Mouse (Mus musculus) spleen, postnatal 4 days (tissue): Measurements from ENCODE around the gene Majin.

Experiments used
- DNase-seq, 2 experiments: peaks; one replicate each; pipeline ENCODE4 v3.0.0; 2022; ENCODE audit warnings: low spot score in 2 of 2

The Majin gene

DNA sequence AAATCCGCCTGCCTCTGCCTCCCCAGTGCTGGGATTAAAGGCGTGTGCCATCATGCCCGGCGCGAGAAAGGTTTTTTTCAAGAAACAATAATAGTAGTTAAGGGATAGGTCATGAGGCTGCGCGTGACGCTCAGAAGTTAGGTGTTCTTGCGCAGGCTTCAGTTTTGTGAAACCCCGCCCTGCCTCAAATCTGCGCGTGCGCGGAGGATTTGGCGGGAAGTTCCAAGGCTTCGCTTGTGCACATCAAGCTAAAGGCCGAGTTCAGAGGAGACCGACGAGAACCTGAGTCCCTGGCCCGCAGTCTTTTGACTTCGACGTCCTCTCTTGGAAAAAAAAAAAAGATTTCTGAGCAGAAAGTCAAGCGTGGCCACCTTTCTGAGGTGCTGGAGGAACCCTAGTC is at the start of gene Majin:
TSS of gene Majin (plus strand) at position 258 of the 400 bp plus-strand sequence.
- DNase-seq = no peak

DNA sequence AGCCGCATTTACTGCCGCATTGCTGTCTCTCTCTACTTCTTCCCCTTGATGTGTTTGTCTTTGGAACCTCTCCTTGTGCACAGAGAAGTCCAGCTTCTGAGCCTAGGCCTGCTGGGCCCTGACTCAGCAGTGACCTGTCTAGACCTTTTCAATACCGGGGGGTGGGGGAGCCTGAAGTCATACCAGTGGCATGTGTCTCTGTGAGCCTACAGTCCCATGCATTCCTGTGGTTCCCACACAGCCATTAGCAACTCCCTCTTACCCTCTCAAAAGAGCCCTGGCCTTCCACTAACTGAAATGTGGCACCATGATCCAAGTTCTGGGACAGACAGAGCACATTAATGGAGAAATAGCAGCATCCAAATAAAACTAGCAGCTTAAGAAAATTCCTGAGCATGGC is 47.8 kb upstream of the Majin start:
- no peak for DNase-seq

DNA sequence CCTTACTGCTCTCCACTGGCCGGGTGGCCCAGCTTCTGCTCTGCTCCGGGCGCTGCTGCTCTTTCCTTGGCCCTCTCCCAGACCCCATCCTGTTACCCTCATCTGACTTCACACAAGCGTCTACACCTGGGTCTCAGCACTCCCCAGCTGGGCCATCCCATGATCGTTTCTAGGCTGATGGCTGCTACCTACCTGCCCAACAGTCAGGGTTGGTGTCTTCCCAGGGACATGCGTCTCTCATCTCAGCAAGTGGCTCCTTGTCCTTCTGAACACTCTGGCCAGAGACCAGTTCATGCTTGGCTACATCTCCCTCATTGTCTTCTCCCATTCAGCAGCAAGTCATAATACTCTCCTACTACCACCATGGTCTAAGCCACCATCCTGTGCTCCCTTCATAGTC is 44.5 kb upstream of the Majin start:
- peak in 1 of 2 experiments; percentile 69 for DNase-seq

DNA sequence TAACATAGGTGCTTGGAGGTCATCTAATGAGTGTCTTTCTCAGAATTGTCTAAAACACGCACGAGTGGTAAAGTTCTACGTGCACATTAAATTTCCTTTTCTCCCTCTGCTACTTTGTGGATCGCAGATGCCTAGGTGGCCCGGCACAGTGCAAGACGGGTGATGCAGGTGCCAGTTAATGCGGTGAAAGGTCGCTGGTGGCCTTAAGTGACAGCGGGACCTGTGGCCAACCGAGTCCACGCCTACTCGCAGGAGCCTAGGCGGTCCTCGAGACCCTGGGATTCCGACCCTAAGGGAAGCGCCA is 43.9 kb upstream of the Majin start:
- no peak for DNase-seq

DNA sequence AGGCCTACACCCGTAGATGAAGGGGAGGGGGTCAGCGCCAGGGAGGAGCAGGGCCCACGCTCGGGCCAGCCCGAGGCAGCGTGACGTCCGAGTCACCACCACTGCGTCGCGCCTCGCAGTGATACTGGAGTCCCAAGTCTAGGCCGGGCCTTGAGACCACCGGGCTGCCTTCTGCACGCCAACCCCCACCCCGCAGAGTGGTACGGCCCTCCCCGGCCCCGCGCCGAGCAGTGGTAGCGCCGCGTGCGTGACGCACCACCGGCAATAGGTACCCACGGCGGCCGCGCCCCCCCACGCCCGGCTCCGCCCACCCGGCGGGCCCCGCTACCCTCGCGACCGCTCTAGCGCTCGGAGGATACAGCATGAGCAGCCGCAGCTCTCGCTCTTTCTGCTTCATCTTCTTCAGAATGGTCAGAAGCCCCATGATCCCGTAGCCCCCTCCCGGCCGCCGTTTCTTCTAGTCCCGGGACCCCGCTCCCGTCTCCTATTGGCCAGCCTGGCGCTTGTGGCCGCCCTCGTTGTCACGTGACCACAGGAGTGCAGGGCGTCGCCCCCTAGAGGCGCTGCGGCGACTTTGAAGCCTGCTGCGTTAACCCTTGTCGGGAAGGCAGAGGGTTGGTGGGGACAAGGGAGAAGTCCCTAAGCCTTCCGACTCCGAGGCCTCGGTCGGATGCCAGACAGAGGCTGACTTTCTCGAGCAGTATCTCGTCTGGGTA is 43.4 kb upstream of the Majin start, which contains the start of gene Batf2:
TSS of gene Batf2 (plus strand) at position 306 of the 716 bp plus-strand sequence.
- peak; percentile 92 to 96 for DNase-seq

DNA sequence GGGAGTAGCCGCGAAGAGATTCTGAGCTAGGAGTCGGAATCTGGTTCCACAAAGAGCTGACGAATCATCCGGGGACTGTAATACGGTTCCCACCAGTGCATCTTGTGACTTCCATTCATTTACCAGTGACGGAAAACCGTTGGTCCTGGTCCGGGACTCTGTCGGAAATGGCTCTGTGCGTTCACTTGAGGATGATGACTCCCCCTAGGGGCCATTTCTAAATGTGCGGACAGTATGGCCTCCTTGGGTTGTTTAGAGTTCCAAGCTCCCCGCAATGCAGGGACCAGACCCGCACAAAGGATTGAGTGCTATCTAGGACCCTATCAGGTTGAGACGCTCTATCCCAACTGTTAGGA is 42.8 kb upstream of the Majin start, which contains the start of gene Arl2:
TSS of gene Arl2 (minus strand) at position 155 of the 356 bp plus-strand sequence.
- peak; percentile 86 to 88 for DNase-seq

DNA sequence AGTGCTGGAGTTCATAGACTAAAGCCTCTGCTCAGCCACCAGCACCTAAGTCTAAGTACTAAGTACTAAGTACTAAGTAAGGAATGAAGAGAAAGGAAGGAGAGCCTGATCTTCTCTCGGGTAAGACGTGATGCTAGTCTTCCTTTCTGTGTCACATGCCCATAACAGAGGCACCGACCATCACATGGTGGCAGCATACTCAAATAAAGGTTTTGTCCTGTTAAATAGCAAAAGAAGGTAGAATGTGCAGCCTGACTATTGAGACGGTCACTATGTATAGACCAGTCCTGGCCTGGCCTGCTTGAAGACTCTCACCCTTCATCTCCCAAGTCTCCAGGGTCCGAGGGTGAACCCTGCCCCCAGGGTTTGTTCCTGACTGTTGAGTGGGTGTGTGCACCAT is 39.3 kb upstream of the Majin start:
- DNase-seq = no peak

DNA sequence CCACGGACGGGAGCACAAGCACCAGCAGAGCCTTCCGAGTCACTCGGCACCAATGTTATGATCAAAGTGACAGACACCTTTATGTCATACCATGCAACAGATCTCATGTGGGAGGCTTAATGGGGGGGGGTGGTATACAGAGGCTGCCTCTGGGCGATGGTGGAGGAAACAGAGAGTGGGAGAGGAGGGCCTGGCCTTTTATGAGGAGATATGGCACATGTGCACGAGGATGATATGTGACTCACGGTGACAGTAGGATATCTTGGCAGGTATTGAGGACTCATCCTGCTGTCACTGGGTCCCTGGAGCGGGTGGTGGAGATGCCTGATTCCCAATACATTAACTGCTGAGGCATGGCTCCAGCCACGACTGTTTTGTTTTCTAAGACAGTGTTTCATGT is 29.0 kb upstream of the Majin start:
- DNase-seq = no peak

DNA sequence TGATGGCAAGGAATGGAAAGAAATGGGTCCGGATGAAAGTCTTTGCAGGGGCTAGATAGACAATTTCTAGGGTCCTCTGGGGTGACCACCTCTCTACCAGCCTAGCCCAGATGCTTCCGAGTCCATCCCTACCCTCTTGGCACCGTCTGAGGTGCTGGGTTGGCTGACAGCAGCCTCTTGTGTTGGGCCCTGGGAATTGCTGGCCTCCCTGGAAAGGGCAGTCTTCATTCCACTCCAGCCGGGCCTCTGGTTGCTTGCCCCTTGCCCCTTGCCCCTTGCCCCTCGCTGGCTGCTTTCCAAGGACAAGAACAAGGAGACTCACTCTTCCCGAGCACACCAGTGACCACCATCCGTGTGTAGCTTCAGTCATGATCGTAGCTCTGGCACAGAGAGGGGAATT is 27.8 kb upstream of the Majin start:
- no peak for DNase-seq

DNA sequence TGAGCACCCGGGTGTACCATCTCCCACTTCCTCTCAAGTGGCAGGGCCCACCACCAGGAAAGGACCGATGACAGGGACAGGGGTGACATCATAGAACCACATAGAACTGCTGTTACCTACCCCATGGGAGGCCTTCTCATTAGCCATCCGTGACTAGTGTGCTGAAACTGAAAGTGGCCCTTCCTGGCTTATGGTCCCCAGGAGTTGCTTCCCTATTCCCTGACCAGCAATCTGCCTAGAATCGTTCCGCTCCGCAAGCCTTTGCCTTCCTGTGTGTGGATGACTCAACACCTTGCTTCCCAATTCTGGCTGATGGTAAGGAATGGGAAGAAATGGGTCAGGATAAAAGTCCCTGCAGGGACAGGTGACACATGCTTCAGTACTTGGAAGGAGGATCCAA is 27.0 kb upstream of the Majin start:
- DNase-seq = no peak

DNA sequence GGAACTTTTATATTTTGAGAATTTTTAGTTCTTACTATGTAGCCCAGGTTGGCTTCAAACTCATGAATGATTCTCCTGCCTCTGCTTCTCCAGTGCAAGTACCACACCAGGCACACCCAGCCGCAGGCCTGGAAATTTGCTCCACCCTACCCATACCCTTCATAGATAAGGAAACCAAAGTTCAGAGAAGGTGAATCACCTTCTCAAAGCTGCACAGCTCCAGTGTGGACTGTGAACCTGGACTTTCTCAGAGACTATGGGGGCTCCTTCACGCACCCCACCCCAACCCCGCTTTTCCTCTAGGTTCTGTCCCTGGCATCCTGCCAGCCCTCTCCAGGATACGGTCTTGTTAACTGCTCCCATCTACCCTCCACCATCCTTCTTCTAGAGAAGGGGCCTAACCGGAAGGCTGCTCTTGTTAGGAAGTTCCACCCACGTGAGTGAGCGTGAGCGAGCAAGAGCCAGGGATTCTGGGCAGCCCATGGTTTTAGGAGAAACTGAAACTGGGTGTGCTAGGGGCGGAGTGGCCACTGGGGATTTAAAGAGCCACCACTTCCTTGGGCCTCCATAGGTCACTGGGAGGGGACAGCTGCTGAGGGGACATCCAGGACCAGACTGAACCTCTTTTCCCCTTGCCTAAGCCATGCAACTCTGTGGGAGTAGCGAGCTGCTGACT is 20.2 kb upstream of the Majin start:
- DNase-seq = no peak

DNA sequence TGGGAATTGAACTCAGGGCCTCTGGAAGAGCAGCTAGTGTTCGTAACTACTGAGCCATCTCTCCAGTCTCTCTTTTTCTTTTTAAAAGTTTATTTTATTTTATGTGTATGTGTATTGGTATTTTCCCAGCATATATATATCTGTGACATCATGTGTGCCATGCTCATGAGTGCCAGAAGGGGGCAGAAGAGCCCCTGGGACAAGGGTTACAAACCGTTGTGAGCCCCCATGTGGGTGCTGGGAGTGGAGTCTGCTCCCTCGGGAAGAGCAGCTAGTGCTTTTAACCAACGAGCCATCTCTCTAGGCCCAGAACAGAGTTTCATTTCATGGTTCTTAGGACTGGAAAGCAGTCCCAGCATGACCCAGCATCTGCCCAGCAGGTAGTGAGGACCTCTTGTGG is 17.4 kb upstream of the Majin start:
- no peak for DNase-seq

DNA sequence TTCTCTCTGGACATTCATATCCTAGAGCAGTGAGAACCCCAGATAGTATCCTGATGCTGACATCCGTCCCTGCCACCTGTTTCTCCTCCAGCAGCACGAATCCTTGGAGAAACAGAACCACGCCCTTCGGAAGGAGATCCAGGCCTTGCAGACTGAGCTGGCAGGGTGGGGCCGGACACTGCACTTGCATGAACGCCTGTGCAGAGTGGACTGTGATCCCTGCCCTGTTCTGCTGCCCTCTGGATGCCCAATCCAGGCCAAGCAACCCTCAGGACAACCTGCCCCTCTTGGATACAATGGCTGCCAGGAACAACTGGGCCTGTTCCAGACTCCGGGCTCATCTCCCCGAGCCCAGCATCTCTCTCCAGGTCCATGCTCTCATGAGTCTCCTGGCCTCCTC is 13.0 kb upstream of the Majin start:
- no peak for DNase-seq

DNA sequence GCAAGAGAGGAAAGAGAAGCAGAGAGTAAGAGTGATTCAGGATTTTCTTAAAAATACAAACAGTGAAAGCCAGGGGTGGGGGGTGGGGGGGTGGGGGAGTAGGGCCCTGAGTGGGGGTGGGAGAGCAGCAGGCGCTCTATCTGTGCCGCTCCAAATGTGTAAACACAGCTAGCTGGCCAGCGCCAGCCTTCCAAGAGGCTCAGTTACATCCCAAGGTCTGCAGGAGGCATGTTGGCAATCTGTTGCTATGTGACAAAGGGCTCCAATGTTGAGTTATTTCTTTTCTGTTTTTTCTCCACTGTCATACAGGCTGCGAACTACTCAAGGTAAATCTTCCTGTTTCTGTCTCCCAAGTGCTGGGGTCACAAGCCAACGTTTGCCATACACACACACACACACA is 9.4 kb upstream of the Majin start:
- DNase-seq = no peak

DNA sequence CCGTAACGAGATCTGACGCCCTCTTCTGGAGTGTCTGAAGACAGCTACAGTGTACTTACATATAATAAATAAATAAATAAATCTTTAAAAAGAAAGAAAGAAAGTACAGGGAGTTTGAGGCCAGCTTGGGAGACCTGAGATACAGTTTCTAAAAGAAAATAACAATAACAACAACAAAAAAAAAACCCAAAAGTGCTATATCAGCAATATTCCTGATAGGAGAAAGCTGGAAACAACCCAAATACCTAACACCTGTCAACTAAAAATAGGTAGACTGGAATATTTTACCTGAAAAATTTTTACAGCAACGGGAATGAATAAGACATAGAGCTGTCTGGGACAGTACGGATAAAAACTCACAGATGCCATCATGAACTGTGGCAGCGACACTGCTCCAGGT is 5.4 kb upstream of the Majin start:
- no peak for DNase-seq

DNA sequence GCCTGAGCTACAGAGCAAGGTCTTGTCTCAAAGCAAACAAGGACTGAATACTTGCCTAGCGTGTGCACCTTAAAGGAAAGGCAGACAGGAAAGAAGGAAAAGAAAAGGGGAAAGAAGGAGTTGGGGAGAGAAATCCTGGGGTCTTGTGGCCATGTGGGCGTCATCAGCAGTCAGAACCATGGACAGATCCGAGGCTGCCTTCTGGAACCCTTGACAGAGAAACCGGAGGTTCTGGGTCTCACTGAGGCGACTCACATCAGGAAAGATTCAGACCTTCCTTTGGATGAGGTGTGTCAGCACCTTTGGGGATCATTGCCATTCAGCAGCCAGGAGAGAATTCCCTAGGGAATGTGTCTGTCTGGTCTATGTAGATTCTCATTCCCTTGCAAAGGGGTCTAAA is 2.6 kb upstream of the Majin start:
- DNase-seq = no peak

DNA sequence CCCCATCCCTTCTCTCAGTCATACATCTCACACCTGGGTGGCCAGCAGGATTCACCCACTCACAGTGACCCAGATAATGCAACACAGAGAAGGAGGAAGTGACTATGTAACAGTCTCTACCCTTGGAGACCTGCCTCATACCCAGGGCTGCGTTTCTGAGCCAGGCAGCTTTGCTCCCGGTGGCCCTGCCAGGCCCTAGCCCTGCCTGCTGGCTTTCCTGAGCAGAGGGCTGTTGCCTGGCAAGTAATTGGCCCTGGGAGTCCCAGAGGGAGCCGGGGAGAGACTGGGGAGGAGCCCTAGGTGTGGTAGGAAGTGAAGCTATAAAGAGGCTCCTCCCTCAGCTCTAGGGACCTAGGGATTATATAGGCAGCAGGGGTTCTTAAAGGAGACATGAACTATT is 1.7 kb upstream of the Majin start:
- no peak for DNase-seq

DNA sequence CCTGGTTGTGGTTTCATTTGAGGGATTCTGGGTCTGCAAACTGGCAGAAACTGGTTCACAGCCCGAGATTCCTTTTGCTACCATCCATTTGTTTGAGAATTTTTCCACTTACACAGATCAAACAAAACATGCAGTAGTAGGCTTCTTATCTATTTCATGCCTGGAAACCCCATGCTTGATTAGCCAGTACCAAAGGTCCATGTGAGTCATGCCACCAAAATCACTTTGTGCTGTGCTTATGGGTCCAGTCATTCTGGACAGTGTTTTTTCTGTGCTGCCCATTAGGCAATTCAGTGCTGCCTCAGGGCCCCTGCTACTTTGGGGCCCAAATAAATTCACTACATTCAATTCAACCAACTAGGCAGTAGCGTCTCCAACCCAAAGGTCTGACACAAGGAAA is 20.1 kb downstream of the Majin start:
- no peak for DNase-seq

DNA sequence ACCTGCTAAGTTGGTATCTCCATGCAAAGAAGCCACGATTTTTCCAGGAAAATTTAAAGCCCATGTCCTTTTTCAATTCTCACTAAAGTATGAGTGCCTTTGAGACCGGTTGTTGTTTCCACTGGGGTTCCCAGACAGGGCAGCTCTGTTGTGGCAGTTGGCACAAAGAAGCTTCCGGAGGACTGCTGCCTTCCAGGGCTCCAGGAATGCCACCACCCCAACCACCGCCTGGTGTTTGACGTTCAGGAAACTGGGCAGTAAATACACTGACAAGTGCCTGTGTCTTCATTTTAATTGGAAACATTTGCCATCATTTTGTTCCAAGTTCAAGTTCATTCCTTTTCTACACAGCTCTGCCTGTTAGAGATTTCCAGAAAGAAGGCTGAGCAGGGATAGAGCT is 22.5 kb downstream of the Majin start:
- DNase-seq = no peak

DNA sequence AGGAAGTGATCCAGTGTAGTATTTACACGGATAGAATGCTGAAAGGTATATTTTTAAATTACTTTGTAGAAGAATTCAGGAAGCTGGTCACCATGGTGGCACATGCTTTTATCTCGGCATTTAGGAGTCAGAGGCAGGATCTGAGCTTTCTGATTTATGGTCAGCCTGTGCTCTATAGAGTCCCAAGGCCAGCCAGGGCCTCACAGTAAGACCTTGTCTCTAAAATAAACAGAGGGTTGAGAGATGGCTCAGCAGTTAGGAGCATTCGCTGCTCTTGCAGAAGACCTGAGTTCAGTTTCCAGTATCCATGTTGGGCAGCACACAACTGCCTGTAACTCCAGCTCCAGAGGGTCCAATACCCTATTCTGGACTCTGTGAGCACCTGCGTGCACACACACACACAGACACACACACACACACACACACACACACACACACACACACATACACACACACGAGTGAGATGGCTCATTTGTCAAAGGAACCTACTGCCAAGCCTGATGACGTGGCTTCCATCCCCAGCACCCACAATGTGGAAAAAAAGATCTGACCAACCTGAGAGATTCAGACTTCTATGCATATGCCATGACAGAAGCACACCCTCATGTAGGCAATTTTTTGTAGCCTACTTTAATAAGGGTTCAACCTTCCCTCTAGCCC is 32.0 kb downstream of the Majin start:
- no peak for DNase-seq

DNA sequence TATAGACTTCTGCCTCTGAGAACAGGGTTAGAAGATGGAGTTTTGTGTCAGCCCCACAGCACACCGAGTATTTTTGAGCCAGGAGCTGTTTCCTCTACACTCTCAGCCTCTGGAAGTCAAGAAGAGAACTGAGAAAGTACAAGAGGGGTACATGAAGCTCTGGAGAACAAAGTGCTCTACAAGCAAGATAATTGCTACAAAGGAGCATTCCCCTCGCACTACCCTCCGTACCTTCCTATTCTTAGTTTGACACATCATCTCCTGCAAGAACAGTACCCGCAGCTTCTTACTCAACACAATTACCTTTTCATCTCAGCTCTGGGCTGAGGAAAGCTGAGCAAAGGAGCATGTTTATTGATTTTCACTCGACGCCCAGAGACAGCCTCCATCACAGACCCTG is 34.4 kb downstream of the Majin start:
- no peak for DNase-seq

DNA sequence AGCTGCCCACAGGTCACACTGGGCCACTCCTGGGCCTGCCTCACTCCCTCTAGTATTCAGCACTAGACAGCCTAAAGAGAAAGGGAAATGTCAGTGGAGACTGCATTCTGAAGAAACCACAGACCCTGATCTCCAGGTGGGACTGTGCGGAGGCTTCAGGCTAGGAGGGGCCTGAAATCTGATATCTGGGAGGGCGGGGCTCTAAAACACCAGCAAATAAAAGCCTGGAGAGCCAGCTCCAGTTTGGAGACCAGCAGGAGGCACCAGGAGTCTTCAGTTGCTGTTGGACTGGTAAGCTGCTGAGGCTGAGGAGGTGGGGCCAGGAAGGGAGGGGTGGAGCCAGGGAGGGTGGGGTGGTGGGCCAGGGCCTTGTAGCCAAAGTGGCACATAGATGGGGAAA is 41.9 kb downstream of the Majin start, which contains the start of gene Gpha2:
TSS of gene Gpha2 (plus strand) at position 246 of the 400 bp plus-strand sequence.
- no peak for DNase-seq

DNA sequence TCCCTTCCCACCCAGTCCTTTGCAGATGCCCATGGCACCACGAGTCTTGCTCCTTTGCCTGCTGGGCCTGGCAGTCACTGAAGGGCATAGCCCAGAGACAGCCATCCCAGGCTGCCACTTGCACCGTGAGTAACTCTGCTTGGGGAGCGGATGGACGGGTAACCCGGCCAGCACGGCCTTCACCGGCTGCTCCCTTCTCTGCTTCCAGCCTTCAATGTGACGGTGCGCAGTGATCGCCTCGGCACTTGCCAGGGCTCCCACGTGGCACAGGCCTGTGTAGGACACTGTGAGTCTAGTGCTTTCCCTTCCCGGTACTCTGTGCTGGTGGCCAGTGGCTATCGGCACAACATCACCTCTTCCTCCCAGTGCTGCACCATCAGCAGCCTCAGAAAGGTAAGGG is 42.6 kb downstream of the Majin start:
- no peak for DNase-seq
